Mouse (Mus musculus): ENCODE results near the gene Ptgfrn.

The Ptgfrn gene

DNA sequence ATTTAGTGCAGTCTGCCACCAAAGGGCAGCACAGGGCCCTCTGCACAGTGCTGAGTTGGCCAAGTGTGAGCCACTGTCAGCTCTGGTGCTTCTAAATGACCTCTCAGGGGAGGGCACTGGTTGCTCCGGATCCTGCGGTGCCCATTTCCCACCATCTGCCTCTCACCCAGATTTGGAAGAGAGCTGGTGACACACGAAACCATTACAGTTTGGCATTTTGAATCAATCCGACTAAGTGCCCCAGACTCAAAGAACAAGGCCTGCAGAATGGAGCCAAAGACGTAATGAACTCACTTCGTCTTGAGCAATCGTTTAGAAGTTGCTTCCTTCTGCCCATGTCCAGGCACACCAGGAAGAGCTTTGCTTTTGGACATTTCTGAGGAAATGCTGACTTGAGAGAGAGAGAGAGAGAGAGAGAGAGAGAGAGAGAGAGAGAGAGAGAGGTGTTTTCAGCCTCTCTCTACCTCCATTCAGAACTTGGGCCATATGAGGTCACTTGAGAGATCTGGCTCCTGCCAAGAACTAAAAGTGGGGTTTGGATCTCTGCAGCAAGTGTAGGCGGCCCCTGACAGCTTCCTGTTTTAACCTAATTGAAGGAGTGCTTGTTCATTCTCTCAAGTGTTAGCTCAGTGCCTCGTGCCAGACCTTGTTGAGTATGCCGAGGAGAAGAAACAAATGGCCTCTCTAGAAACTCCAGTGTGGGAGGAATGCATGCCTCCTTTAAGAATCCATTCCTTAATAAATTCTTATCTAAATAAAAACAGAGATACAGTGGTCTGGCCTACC, 112.1 kb downstream of the Ptgfrn start:
- peak; percentile 86 for DNase-seq

DNA sequence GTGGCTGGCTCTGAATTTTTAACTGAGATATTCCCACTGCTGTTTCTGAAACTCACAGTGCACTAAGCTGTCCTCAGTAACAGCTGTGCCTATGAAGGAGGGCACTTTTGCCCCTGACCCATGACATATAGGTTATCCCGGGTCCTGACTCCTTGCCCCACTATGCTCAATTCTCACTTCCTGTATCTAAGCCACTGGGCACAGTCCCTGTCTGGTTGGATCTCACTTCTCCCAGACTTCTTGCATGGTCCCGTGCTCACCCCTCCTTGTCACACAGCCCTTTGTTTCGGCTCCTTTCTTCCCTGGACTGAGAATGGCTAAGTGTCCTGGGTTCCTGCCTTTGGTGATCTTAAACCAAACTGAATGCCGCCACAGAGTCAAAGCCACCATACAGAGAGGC, 115.8 kb downstream of the Ptgfrn start:
- no peak for DNase-seq

DNA sequence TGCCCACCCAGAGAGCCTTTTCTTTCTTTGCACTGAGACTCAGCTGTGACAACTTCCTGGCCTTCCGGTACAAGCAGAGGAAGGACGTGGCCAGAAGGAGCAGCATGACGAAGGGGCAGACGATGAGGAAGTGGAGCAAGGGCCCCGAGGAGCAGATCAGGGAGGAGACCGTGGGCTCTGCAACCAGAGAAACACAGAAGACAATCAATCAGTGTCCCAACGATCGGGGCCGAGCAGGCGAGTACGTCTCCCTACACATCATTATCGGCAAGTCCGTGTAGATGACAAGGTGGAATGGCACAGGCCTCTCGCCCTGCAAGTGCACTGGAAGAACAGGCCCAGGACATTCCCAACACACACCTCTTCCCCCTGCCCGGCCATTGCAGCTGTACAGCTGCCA, 116.4 kb downstream of the Ptgfrn start:
- DNase-seq: peak; percentile 59

DNA sequence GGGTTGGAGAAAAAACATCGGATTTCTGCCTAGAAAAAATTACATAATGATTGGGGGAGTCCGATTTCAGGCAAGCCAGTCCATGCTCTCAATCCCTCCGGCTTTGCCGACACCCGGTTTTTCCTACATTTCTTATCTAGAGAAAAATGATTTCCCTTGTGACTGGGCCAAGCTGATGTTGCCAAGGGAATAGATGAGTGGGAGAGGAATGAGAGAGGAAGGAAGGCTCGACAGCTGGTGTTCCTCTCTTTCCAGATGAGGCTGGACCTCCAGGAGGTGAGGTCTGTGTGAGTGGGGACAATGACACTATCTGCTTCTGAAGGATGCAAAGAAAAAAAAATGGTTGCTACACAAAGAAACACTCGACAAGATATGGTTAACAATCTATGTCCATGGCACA, 116.9 kb downstream of the Ptgfrn start:
- DNase-seq: no peak

Measured in lung, postnatal 10 days (tissue).